Mouse (Mus musculus): ENCODE results near the gene Ltbr.

GRCm38 (mm10) chr6:125314746-125315145 is 1.1 kb upstream of the Ltbr start:
- TF ChIP-seq CHD2 (IDR thresholded peaks at IDR 0.05; ENCODE audit: low read depth, low read length) (no peak), MAFK (IDR thresholded peaks at IDR 0.05; ENCODE audit: insufficient read depth, low read depth, low read length) (no peak), ZC3H11A (IDR thresholded peaks at IDR 0.05; ENCODE audit: borderline replicate concordance, low read depth, low read length) (no peak), ZNF384 (IDR thresholded peaks at IDR 0.05; ENCODE audit: low read depth, low read length) (no peak)

Data from ES-E14 (cell line).